ENCODE assay signal across 9 mouse cellular contexts in the genomic region with DNA sequence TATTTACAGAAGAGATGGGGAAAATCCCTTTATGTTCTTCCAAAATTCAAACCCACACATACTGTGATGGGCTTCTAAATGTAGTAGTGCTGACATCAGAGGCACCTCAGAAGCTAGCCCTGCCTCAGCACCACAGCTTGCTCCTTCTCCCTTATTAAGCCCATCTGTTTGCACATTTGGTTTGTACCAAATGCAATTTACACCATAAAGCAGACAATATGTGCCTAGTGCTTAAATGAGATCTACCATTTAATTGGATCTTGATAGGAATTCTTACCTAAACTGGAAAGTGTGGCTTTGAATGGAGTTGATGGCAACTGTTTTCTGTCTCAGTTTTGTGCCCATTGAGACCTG.
DNase-seq lines count a peak whose midpoint lies in the region; ATAC-seq lines count a peak whose summit lies in the region.
"Had no signal": no experiment of that assay in that cellular context is flagged by ENCODE, and none has a peak within 500 bp of the region (broad histone marks: within the 10 kb centered on the region; RNA-seq: fewer than 3 reads in every experiment).

No protein-coding gene starts in this region.

- H3K27me3 ChIP-seq in kidney, embryonic 16.5 days (ENCODE audit: insufficient read depth, low read length), result no peaks in the 10 kb centered on the region
- no peaks in the 10 kb centered on the region for H3K27me3 ChIP-seq in forebrain, embryonic 16.5 days (replicated peaks; ENCODE audit: control insufficient read depth, insufficient read depth, low read length)
- no peaks in the 10 kb centered on the region for H3K27me3 ChIP-seq in midbrain, embryonic 15.5 days (replicated peaks)

- H3K4me2 ChIP-seq in kidney, embryonic 16.5 days (replicated peaks; ENCODE audit: low read depth, low read length), result peak overlapping the region; percentile 46
- peak overlapping the region; percentile 43 for H3K4me2 ChIP-seq in forebrain, embryonic 16.5 days (ENCODE audit: low read length)
- no peak overlapping the region; the same call in 1 of the 2 replicates for H3K4me2 ChIP-seq in midbrain, embryonic 15.5 days

- DNase-seq in cerebellum, adult 18-20 months, result peak; percentile 27 to 35
- no peak for DNase-seq in cerebellum, postnatal 25 days
- DNase-seq in kidney, adult 11 months, result no peak
- DNase-seq in urinary bladder, postnatal 25 days (ENCODE audit: low spot score), result no peak

- H3K4me1 ChIP-seq in kidney, embryonic 16.5 days (ENCODE audit: insufficient read depth, low read length), result peaks cover 38% of the 10 kb centered on the region
- H3K4me1 ChIP-seq in forebrain, embryonic 16.5 days (replicated peaks; ENCODE audit: control insufficient read depth, insufficient read depth, low read length), result peaks cover 56% of the 10 kb centered on the region
- H3K4me1 ChIP-seq in midbrain, embryonic 15.5 days, result peaks cover 21% of the 10 kb centered on the region

- H3K36me3 ChIP-seq in kidney, embryonic 16.5 days (ENCODE audit: insufficient read depth, low read length), result no peaks in the 10 kb centered on the region
- H3K36me3 ChIP-seq in forebrain, embryonic 16.5 days (ENCODE audit: control insufficient read depth, insufficient read depth), result no peaks in the 10 kb centered on the region
- no peaks in the 10 kb centered on the region for H3K36me3 ChIP-seq in midbrain, embryonic 15.5 days (replicated peaks)

- peak overlapping the region; percentile 87 for H3K27ac ChIP-seq in kidney, embryonic 16.5 days (ENCODE audit: low read length)
- peak overlapping the region; percentile 82 for H3K27ac ChIP-seq in forebrain, embryonic 16.5 days (ENCODE audit: low read length)
- peak overlapping the region; percentile 70 for H3K27ac ChIP-seq in midbrain, embryonic 15.5 days
- H3K27ac ChIP-seq: liver, embryonic 14.5 days had no signal

- H3K9me3 ChIP-seq in kidney, embryonic 16.5 days (ENCODE audit: low read length), result no peaks in the 10 kb centered on the region
- H3K9me3 ChIP-seq in forebrain, embryonic 16.5 days (ENCODE audit: control insufficient read depth, low read length), result no peaks in the 10 kb centered on the region
- H3K9me3 ChIP-seq in midbrain, embryonic 15.5 days, result no peaks in the 10 kb centered on the region

- H3K4me3 ChIP-seq in kidney, embryonic 16.5 days (ENCODE audit: low read length), result no peak overlapping the region
- no peak overlapping the region for H3K4me3 ChIP-seq in forebrain, embryonic 16.5 days (replicated peaks; ENCODE audit: low read length)
- no peak overlapping the region for H3K4me3 ChIP-seq in midbrain, embryonic 15.5 days

- no peak for ATAC-seq in kidney, embryonic 16.5 days (ENCODE audit: low FRiP score, low TSS enrichment)
- ATAC-seq in forebrain, embryonic 16.5 days, result peak; percentile 48
- no peak for ATAC-seq in midbrain, embryonic 15.5 days (replicated peaks)
- ATAC-seq in erythroblast, adult 5-6 weeks (replicated peaks; ENCODE audit: low FRiP score, poor library complexity, severe bottlenecking), result no peak

- no peak overlapping the region for H3K9ac ChIP-seq in kidney, embryonic 16.5 days (replicated peaks; ENCODE audit: low read length)
- no peak overlapping the region for H3K9ac ChIP-seq in forebrain, embryonic 16.5 days (replicated peaks; ENCODE audit: low read depth, low read length)
- H3K9ac ChIP-seq in midbrain, embryonic 15.5 days, result no peak overlapping the region
- H3K9ac ChIP-seq: liver, embryonic 14.5 days had no signal

Comparison
In these comparisons a context has a peak if more than half of its experiments do, and no peak if none do; other contexts are left out.
1. DNase-seq: peak in cerebellum, adult 18-20 months (2 of 2); none in cerebellum, postnatal 25 days (0 of 2), kidney, adult 11 months (single experiment) and urinary bladder, postnatal 25 days (single experiment).
2. Peak in every context shown above with its lines, with median percentiles within 50 percentile points of each other: H3K27ac ChIP-seq.